Mouse (Mus musculus) MEL (cell line): ENCODE measurements around the gene Mtrf1l.

Experiments used
- CHD2 ChIP-seq: IDR thresholded peaks from 2 replicates; pipeline ENCODE4 v1.6.1; 2011; ENCODE audit warnings: low read length, improper control_type of control experiment
- CTCF ChIP-seq, 3 experiments: IDR thresholded peaks in 2 of 3; conservative IDR thresholded peaks in 1 of 3; 2 replicates each; pipeline ENCODE4 v1.5.1; 2011 to 2012; ENCODE audit warnings: low read length in 3 of 3, low read depth in 2 of 3, mild to moderate bottlenecking in 2 of 3, improper control_type of control experiment in 1 of 3, inconsistent platforms in 1 of 3, mixed read lengths in 1 of 3, moderate library complexity in 1 of 3; ENCODE audit not compliant: control insufficient read depth in 1 of 3, insufficient read depth in 1 of 3, poor library complexity in 1 of 3, severe bottlenecking in 1 of 3
- EP300 ChIP-seq, 2 experiments: IDR thresholded peaks; 2 replicates each; pipeline ENCODE4 v1.6.1; 2011; ENCODE audit warnings: improper control_type of control experiment in 2 of 2, low read length in 2 of 2, low read depth in 1 of 2, mild to moderate bottlenecking in 1 of 2
- ETS1 ChIP-seq: IDR thresholded peaks from 2 replicates; pipeline ENCODE4 v1.6.1; 2012; ENCODE audit warnings: low read depth, mild to moderate bottlenecking, inconsistent platforms, low read length, improper control_type of control experiment, moderate library complexity
- JUND ChIP-seq: IDR thresholded peaks from 2 replicates; pipeline ENCODE4 v1.6.1; 2011; ENCODE audit warnings: low read depth, mild to moderate bottlenecking, improper control_type of control experiment, low read length
- MAFK ChIP-seq: IDR thresholded peaks from 2 replicates; pipeline ENCODE4 v1.6.1; 2011; ENCODE audit warnings: low read depth, mild to moderate bottlenecking, low read length, improper control_type of control experiment, borderline replicate concordance
- MAX ChIP-seq: IDR thresholded peaks from 2 replicates; pipeline ENCODE4 v1.6.1; 2011; ENCODE audit warnings: low read length, improper control_type of control experiment
- MEF2A ChIP-seq: IDR thresholded peaks from 2 replicates; pipeline ENCODE4 v1.6.1; 2014; ENCODE audit warnings: low read depth, mild to moderate bottlenecking, inconsistent platforms, low read length, improper control_type of control experiment; ENCODE audit not compliant: poor library complexity, insufficient replicate concordance, severe bottlenecking; ENCODE audit errors: extremely low read depth
- POLR2A ChIP-seq, 2 experiments: IDR thresholded peaks; 2 replicates each; pipeline ENCODE4 v1.6.1; 2011 to 2012; ENCODE audit warnings: low read length in 2 of 2, mild to moderate bottlenecking in 2 of 2, control low read depth in 1 of 2, improper control_type of control experiment in 1 of 2, low read depth in 1 of 2, moderate library complexity in 1 of 2; ENCODE audit not compliant: control insufficient read depth in 1 of 2, insufficient read depth in 1 of 2, poor library complexity in 1 of 2
- POLR2AphosphoS2 ChIP-seq: IDR thresholded peaks from 2 replicates; pipeline ENCODE4 v1.6.1; 2011; ENCODE audit warnings: low read length, improper control_type of control experiment
- RAD21 ChIP-seq: IDR thresholded peaks from 2 replicates; pipeline ENCODE4 v1.6.1; 2011; ENCODE audit warnings: mild to moderate bottlenecking, low read depth, low read length, improper control_type of control experiment
- SIN3A ChIP-seq: IDR thresholded peaks from 2 replicates; pipeline ENCODE4 v1.6.1; 2012; ENCODE audit warnings: low read length, improper control_type of control experiment, inconsistent platforms

- no peak for TF ChIP-seq POLR2AphosphoS2
- no peak for TF ChIP-seq ETS1
- no peak for TF ChIP-seq RAD21
- no peak for TF ChIP-seq MAFK
- TF ChIP-seq MEF2A, result no peak
- no peak for TF ChIP-seq CTCF (IDR thresholded peaks at IDR 0.05 in 2 of 3, conservative IDR thresholded peaks at IDR 0.05 in 1 of 3; ENCODE audit: control insufficient read depth in 1 of 3, insufficient read depth in 1 of 3, low read depth in 2 of 3, low read length in 3 of 3, poor library complexity in 1 of 3, severe bottlenecking in 1 of 3)
- TF ChIP-seq CHD2, result no peak
- no peak for TF ChIP-seq POLR2A (IDR thresholded peaks at IDR 0.05; ENCODE audit: control insufficient read depth in 1 of 2, insufficient read depth in 1 of 2, low read depth in 1 of 2, low read length in 2 of 2, poor library complexity in 1 of 2)
- TF ChIP-seq JUND, result no peak
- no peak for TF ChIP-seq EP300 (IDR thresholded peaks at IDR 0.05; ENCODE audit: low read depth in 1 of 2, low read length in 2 of 2)
- TF ChIP-seq SIN3A, result no peak
- TF ChIP-seq MAX, result no peak
These were observed 47.4 kb upstream of the Mtrf1l start for GRCm38 (mm10) chr10:5871081-5871480.
